ENCODE assay signal across 18 mouse cellular contexts in genomic region chr1:144174760-144175159, GRCm38 (mm10). TPM values are rescaled to one million over a fixed set of nuclear protein-coding genes. Genes with fewer than 3 reads are reported as not detected.
"Had no signal": no experiment of that assay in that cellular context is flagged by ENCODE, and none has a peak within 500 bp of the region (broad histone marks: within the 10 kb centered on the region; RNA-seq: fewer than 3 reads in every experiment).

No protein-coding gene starts in this region.

- H3K27ac ChIP-seq: neural tube, embryonic 13.5 days; neural tube, embryonic 15.5 days; stomach, embryonic 15.5 days; stomach, postnatal 0 days had no signal

- H3K36me3 ChIP-seq: neural tube, embryonic 13.5 days; neural tube, embryonic 15.5 days; stomach, embryonic 15.5 days had no signal

- H3K4me2 ChIP-seq: neural tube, embryonic 13.5 days; neural tube, embryonic 15.5 days; stomach, embryonic 15.5 days had no signal

- H3K9ac ChIP-seq: neural tube, embryonic 13.5 days; neural tube, embryonic 15.5 days; stomach, embryonic 15.5 days had no signal

- DNase-seq: retina, postnatal 1 day; right cerebral cortex, adult 18-20 months; right cerebral cortex, postnatal 14 days; right cerebral cortex, postnatal 25 days; right cerebral cortex, postnatal 4 days; spleen, adult 18-20 months; thymus, adult 18-20 months; thymus, adult 2 months; thymus, postnatal 14 days; thymus, postnatal 25 days; thymus, postnatal 36 days; thymus, postnatal 4 days had no signal

- H3K4me3 ChIP-seq: neural tube, embryonic 13.5 days; neural tube, embryonic 15.5 days; stomach, embryonic 15.5 days had no signal

- H3K27me3 ChIP-seq: neural tube, embryonic 13.5 days; neural tube, embryonic 15.5 days; stomach, embryonic 15.5 days had no signal

- H3K4me1 ChIP-seq: neural tube, embryonic 15.5 days; stomach, embryonic 15.5 days had no signal

- H3K9me3 ChIP-seq: neural tube, embryonic 13.5 days; neural tube, embryonic 15.5 days; stomach, embryonic 15.5 days had no signal

RNA-seq across cellular contexts. Expression of gene Rgs13, which starts 2.4 kb away (rescaled TPM):
- polyA plus RNA-seq: spleen, adult 2 months; testis, adult 2 months had no signal
